Mouse (Mus musculus) olfactory bulb, adult 2 months (tissue): ENCODE results near the gene Kcna1.

ENCODE experiments used
- CTCF ChIP-seq: fragments of 200-500 bp; IDR thresholded peaks from 2 replicates; pipeline ENCODE4 v1.5.1; 2012; ENCODE audit warnings: low read depth, mild to moderate bottlenecking, low read length, moderate library complexity; ENCODE audit not compliant: insufficient read depth
- POLR2A ChIP-seq: fragments of 200-500 bp; IDR thresholded peaks from 2 replicates; pipeline ENCODE4 v1.6.1; 2012; ENCODE audit warnings: mild to moderate bottlenecking, low read depth, low read length, moderate library complexity; ENCODE audit not compliant: insufficient read depth

DNA sequence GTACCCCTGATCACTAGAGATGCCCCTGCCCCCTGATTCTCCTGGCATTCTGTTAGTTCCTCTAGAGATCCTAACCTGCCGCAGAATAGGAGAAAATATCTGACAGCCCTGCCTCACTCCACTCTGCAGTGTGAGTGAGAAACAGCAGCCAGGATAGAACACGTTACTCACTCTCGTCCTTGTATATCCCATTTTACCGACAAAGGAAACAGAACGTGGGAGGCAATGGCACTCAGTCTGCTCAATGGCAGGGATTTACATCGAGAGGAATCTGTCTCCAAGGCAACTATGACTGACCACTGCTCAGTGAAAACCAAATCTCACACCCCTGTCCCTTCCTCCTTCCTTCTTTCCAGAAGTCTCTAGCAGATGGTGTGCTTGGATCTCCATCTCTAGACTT is 19.9 kb upstream of the Kcna1 start:
- TF ChIP-seq POLR2A, result no peak
- TF ChIP-seq CTCF, result no peak
